Mouse (Mus musculus) liver, adult 2 months (tissue): ENCODE data around the gene Npm1.

Source experiments
- CTCF ChIP-seq: fragments of 200-500 bp; IDR thresholded peaks from 2 replicates; pipeline ENCODE4 v1.5.1; 2011; ENCODE audit warnings: low read depth, low read length, control low read depth
- POLR2A ChIP-seq: fragments of 200-500 bp; IDR thresholded peaks from 2 replicates; pipeline ENCODE4 v1.6.1; 2011; ENCODE audit warnings: low read length, control low read depth; ENCODE audit not compliant: insufficient read depth; ENCODE audit errors: extremely low read depth

GRCm38 (mm10) chr11:33149453-33149852 is 13.6 kb downstream of the Npm1 start:
- TF ChIP-seq POLR2A: no peak
- TF ChIP-seq CTCF: no peak
